Mouse (Mus musculus) stomach, postnatal 0 days (tissue): ENCODE results near the gene Ica1.

Experiments
- CTCF ChIP-seq: IDR thresholded peaks from 2 replicates; pipeline ENCODE4 v1.5.1; 2016; ENCODE audit warnings: antibody characterized with exemption, low read depth, mild to moderate bottlenecking, moderate library complexity
- EP300 ChIP-seq: optimal IDR thresholded peaks from 2 replicates; pipeline ENCODE3; 2016; ENCODE audit warnings: antibody characterized with exemption

- TF ChIP-seq CTCF (no peak), EP300 (no peak)
Observed at GRCm38 (mm10) chr6:8766652-8767051, 11.6 kb downstream of the Ica1 start.
